In genomic region chr13:51903324-51903939, GRCm38 (mm10) we compare ENCODE assay signal across 8 mouse cellular contexts. TPM values are rescaled to one million over a fixed set of nuclear protein-coding genes. Genes with fewer than 3 reads are reported as not detected.
A peak's percentile ranks its signal among the peaks of the same experiment; 100 is the strongest.
DNase-seq lines count a peak whose midpoint lies in the region; ATAC-seq and TF ChIP-seq lines count a peak whose summit lies in the region.

No protein-coding gene starts in this region.

- H3K4me3 ChIP-seq in heart, embryonic 13.5 days, result peak overlapping the region; percentile 26; the same call in 1 of the 2 replicates
- no peak overlapping the region for H3K4me3 ChIP-seq in liver, embryonic 14.5 days (ENCODE audit: insufficient read depth in 1 of 2, low read depth in 2 of 2, low read length in 2 of 2)
- no peak overlapping the region for H3K4me3 ChIP-seq in stomach, embryonic 16.5 days (replicated peaks; ENCODE audit: low read length)

- H3K36me3 ChIP-seq in heart, embryonic 13.5 days, result no peaks in the 10 kb centered on the region
- no peaks in the 10 kb centered on the region for H3K36me3 ChIP-seq in liver, embryonic 14.5 days (replicated peaks; ENCODE audit: control insufficient read depth, insufficient read depth, low read depth)
- H3K36me3 ChIP-seq in stomach, embryonic 16.5 days (ENCODE audit: control insufficient read depth, insufficient read depth, low read length), result no peaks in the 10 kb centered on the region

- 35% methylated on average over 11 of the region's 11 CpGs for WGBS in heart, embryonic 13.5 days
- WGBS in liver, embryonic 14.5 days (ENCODE audit: insufficient replicate concordance), result 59% methylated on average over 11 of the region's 11 CpGs
- whole genome bisulfite sequencing in stomach, embryonic 16.5 days, result 43% methylated on average over 11 of the region's 11 CpGs

- H3K27ac ChIP-seq in heart, embryonic 13.5 days (replicated peaks), result peak overlapping the region; percentile 92
- no peak overlapping the region for H3K27ac ChIP-seq in liver, embryonic 14.5 days
- peak overlapping the region; percentile 89 for H3K27ac ChIP-seq in stomach, embryonic 16.5 days (ENCODE audit: low read length)

- peak; percentile 23; the same call in 1 of the 2 replicates for ATAC-seq in heart, embryonic 13.5 days (ENCODE audit: extremely low read depth, insufficient number of reproducible peaks, low FRiP score, low TSS enrichment)
- peak; percentile 59; the same call in 1 of the 2 replicates for ATAC-seq in liver, embryonic 14.5 days (ENCODE audit: insufficient read depth)
- ATAC-seq in stomach, embryonic 16.5 days (ENCODE audit: insufficient read depth, low FRiP score), result no peak; the same call in 1 of the 2 replicates
- ATAC-seq in activated CD4-positive, CD25-positive, alpha-beta regulatory T cell, adult 4 months, result no peak

- peaks cover 6% of the 10 kb centered on the region; the same call in 1 of the 2 replicates for H3K27me3 ChIP-seq in heart, embryonic 13.5 days (replicated peaks)
- no peaks in the 10 kb centered on the region for H3K27me3 ChIP-seq in liver, embryonic 14.5 days (ENCODE audit: control insufficient read depth, insufficient read depth, low read length)
- H3K27me3 ChIP-seq in stomach, embryonic 16.5 days (ENCODE audit: control insufficient read depth, insufficient read depth, low read length), result no peaks in the 10 kb centered on the region

- peaks cover 37% of the 10 kb centered on the region for H3K4me1 ChIP-seq in heart, embryonic 13.5 days
- H3K4me1 ChIP-seq in liver, embryonic 14.5 days (replicated peaks; ENCODE audit: control insufficient read depth in 2 of 2, insufficient read depth in 2 of 2, low read length in 1 of 2), result peaks cover 0 to 4% of the 10 kb centered on the region in 2 experiments; a peak in 1 of 4 replicates
- peaks cover 24% of the 10 kb centered on the region for H3K4me1 ChIP-seq in stomach, embryonic 16.5 days (ENCODE audit: control insufficient read depth, insufficient read depth, low read length)

- H3K4me2 ChIP-seq in heart, embryonic 13.5 days, result peak overlapping the region; percentile 64
- H3K4me2 ChIP-seq in liver, embryonic 14.5 days (ENCODE audit: low read depth), result no peak overlapping the region
- H3K4me2 ChIP-seq in stomach, embryonic 16.5 days (ENCODE audit: low read depth, low read length), result peak overlapping the region; percentile 9; the same call in 1 of the 2 replicates

- peak; percentile 30 for DNase-seq in adrenal gland, adult 2 months
- DNase-seq in adrenal gland, postnatal 25 days, result no peak
- peak; percentile 62 to 68 for DNase-seq in cerebellum, postnatal 10 days
- no peak for DNase-seq in liver, embryonic 14.5 days (ENCODE audit: low read depth in 3 of 3, low spot score in 3 of 3)
- no peak for DNase-seq in layer of hippocampus, postnatal 10 days (ENCODE audit: low spot score in 2 of 2)

- TF ChIP-seq EP300 in liver, embryonic 14.5 days (IDR thresholded peaks at IDR 0.05; ENCODE audit: low read depth), result no peak

- no peaks in the 10 kb centered on the region for H3K9me3 ChIP-seq in heart, embryonic 13.5 days
- no peaks in the 10 kb centered on the region for H3K9me3 ChIP-seq in liver, embryonic 14.5 days (ENCODE audit: control insufficient read depth, low read length)
- no peaks in the 10 kb centered on the region for H3K9me3 ChIP-seq in stomach, embryonic 16.5 days (replicated peaks; ENCODE audit: control insufficient read depth, low read length)

- TF ChIP-seq CTCF in liver, embryonic 14.5 days (IDR thresholded peaks at IDR 0.05; ENCODE audit: low read depth), result no peak

- peak overlapping the region; percentile 70 for H3K9ac ChIP-seq in heart, embryonic 13.5 days
- no peak overlapping the region for H3K9ac ChIP-seq in liver, embryonic 14.5 days (replicated peaks)
- peak overlapping the region; percentile 34; the same call in 1 of the 2 replicates for H3K9ac ChIP-seq in stomach, embryonic 16.5 days (ENCODE audit: low read length)

RNA-seq across cellular contexts. Expression of gene Gadd45g, which starts 57.0 kb away (rescaled TPM):
- 10 to 100 TPM; 41.0 to 57.6 TPM for total RNA-seq in adrenal gland, adult 2 months (2021)
- polyA plus RNA-seq in adrenal gland, adult 2 months (2012; rRNA removed), result 20.8 and 30.2 TPM in 2 replicates
- 15.2 and 29.0 TPM in 2 replicates for total RNA-seq in adrenal gland, postnatal 25 days (2021)
- 51.2 and 51.8 TPM in 2 replicates for polyA plus RNA-seq in heart, embryonic 13.5 days (2015; fragmentation: Nextera tagmentation; extraction: Ambion mirVana)
- polyA plus RNA-seq in liver, embryonic 14.5 days (2012; rRNA removed), result 11.4 and 14.4 TPM in 2 replicates
- 12.7 and 14.5 TPM in 2 replicates for polyA plus RNA-seq in liver, embryonic 14.5 days (2014; fragmentation: Nextera tagmentation; extraction: Ambion mirVana)
- polyA plus RNA-seq in stomach, embryonic 16.5 days (2015; fragmentation: Nextera tagmentation; extraction: Ambion mirVana), result 41.4 and 44.0 TPM in 2 replicates
- 10 to 100 TPM; 19.4 to 27.4 TPM for polyA plus RNA-seq in activated CD4-positive, CD25-positive, alpha-beta regulatory T cell, adult 4 months (2017; shearing (Covaris generic))
- 10 to 100 TPM; 22.0 to 23.1 TPM for total RNA-seq in layer of hippocampus, postnatal 10 days (2021)

Comparison
In these comparisons a context has a peak if more than half of its experiments do, and no peak if none do; other contexts are left out.
1. DNase-seq: peak in adrenal gland, adult 2 months (single experiment) and cerebellum, postnatal 10 days (2 of 2); none in adrenal gland, postnatal 25 days (single experiment), liver, embryonic 14.5 days (0 of 3) and layer of hippocampus, postnatal 10 days (0 of 2).
2. ATAC-seq: peak in heart, embryonic 13.5 days (single experiment) and liver, embryonic 14.5 days (single experiment); none in stomach, embryonic 16.5 days (single experiment) and activated CD4-positive, CD25-positive, alpha-beta regulatory T cell, adult 4 months (single experiment).